Mouse (Mus musculus): Measurements from ENCODE around the gene Utrn.

Utrn gene

GRCm38 (mm10) chr10:12380139-12380538 is 489.0 kb downstream of the Utrn start:
- no peak for DNase-seq

GRCm38 (mm10) chr10:12379123-12379522 is 490.0 kb downstream of the Utrn start:
- no peak for DNase-seq

GRCm38 (mm10) chr10:12377727-12378126 is 491.4 kb downstream of the Utrn start:
- no peak for DNase-seq

- no peak for DNase-seq
Observed at GRCm38 (mm10) chr10:12376015-12376414, 493.1 kb downstream of the Utrn start.

GRCm38 (mm10) chr10:12374741-12375140 is 494.4 kb downstream of the Utrn start:
- no peak for DNase-seq

GRCm38 (mm10) chr10:12354556-12354955 is 514.6 kb downstream of the Utrn start:
- DNase-seq, result no peak

GRCm38 (mm10) chr10:12354106-12354505 is 515.1 kb downstream of the Utrn start:
- DNase-seq, result no peak

GRCm38 (mm10) chr10:12339704-12340558 is 529.2 kb downstream of the Utrn start:
- DNase-seq, result no peak

- DNase-seq, result no peak
Observed at GRCm38 (mm10) chr10:12339005-12339703, 530.0 kb downstream of the Utrn start.

Measured in kidney, postnatal 4 days (tissue).